Mouse (Mus musculus) MEL (cell line): Measurements from ENCODE around the gene Baiap2l1. TPM values are rescaled to one million over a fixed set of nuclear protein-coding genes. Genes with fewer than 3 reads are reported as not detected.

Source experiments
- DNase-seq: peaks from one replicate; pipeline ENCODE4 v3.0.0; 2011; ENCODE audit warnings: low read depth, low spot score
- H3K27ac ChIP-seq: 2 replicates; pipeline ENCODE4 v1.5.1; 2012; ENCODE audit warnings: low read depth, mild to moderate bottlenecking, control low read depth, low read length, moderate library complexity; ENCODE audit not compliant: control insufficient read depth
- H3K27me3 ChIP-seq, 2 experiments: fragments of 150-350 bp in 1 of 2; sonication (generic) in 1 of 2; 2 replicates each; pipeline ENCODE4 v1.6.1; 2012; ENCODE audit warnings: low read length in 2 of 2, mild to moderate bottlenecking in 2 of 2, improper control_type of control experiment in 1 of 2, moderate library complexity in 1 of 2; ENCODE audit not compliant: insufficient read depth in 2 of 2, control insufficient read depth in 1 of 2
- H3K36me3 ChIP-seq, 2 experiments: 2 replicates each; pipeline ENCODE4 v1.6.1; 2012 to 2014; ENCODE audit warnings: low read length in 2 of 2, improper control_type of control experiment in 1 of 2, inconsistent platforms in 1 of 2, mild to moderate bottlenecking in 1 of 2; ENCODE audit not compliant: insufficient read depth in 2 of 2, control insufficient read depth in 1 of 2
- H3K4me1 ChIP-seq, 2 experiments: fragments of 150-350 bp in 1 of 2; sonication (generic) in 1 of 2; 2 replicates each; pipeline ENCODE4 v1.6.1; 2012; ENCODE audit warnings: low read length in 2 of 2, improper control_type of control experiment in 1 of 2, mild to moderate bottlenecking in 1 of 2; ENCODE audit not compliant: insufficient read depth in 2 of 2, control insufficient read depth in 1 of 2
- H3K4me3 ChIP-seq, 2 experiments: fragments of 150-350 bp in 1 of 2; sonication (generic) in 1 of 2; 2 replicates each; pipeline ENCODE4 v1.5.1; 2012; ENCODE audit warnings: low read depth in 2 of 2, low read length in 2 of 2, mild to moderate bottlenecking in 2 of 2, moderate library complexity in 2 of 2, control low read depth in 1 of 2, improper control_type of control experiment in 1 of 2; ENCODE audit not compliant: control insufficient read depth in 1 of 2, insufficient read depth in 1 of 2
- H3K79me2 ChIP-seq: 2 replicates; pipeline ENCODE4 v1.6.1; 2012; ENCODE audit warnings: mild to moderate bottlenecking, low read length, moderate library complexity; ENCODE audit not compliant: control insufficient read depth, poor library complexity, insufficient read depth
- H3K9ac ChIP-seq: 2 replicates; pipeline ENCODE4 v1.6.1; 2012; ENCODE audit warnings: low read depth, mild to moderate bottlenecking, control low read depth, low read length, moderate library complexity; ENCODE audit not compliant: control insufficient read depth, poor library complexity, severe bottlenecking
- H3K9me3 ChIP-seq: fragments of 150-350 bp; sonication (generic); replicated peaks from 2 replicates; pipeline ENCODE4 v1.6.1; 2012; ENCODE audit warnings: mild to moderate bottlenecking, low read length, improper control_type of control experiment, moderate library complexity; ENCODE audit not compliant: insufficient read depth
- BHLHE40 ChIP-seq: IDR thresholded peaks from 2 replicates; pipeline ENCODE4 v1.6.1; 2012; ENCODE audit warnings: low read depth, mild to moderate bottlenecking, inconsistent platforms, low read length, improper control_type of control experiment, borderline replicate concordance
- E2F4 ChIP-seq: IDR thresholded peaks from 2 replicates; pipeline ENCODE4 v1.6.1; 2011; ENCODE audit warnings: low read depth, low read length, improper control_type of control experiment, borderline replicate concordance
- ELF1 ChIP-seq: IDR thresholded peaks from 2 replicates; pipeline ENCODE4 v1.6.1; 2014; ENCODE audit warnings: low read depth, mild to moderate bottlenecking, inconsistent platforms, low read length, improper control_type of control experiment, moderate library complexity
- EP300 ChIP-seq, 2 experiments: IDR thresholded peaks; 2 replicates each; pipeline ENCODE4 v1.6.1; 2011; ENCODE audit warnings: improper control_type of control experiment in 2 of 2, low read length in 2 of 2, low read depth in 1 of 2, mild to moderate bottlenecking in 1 of 2
- GABPA ChIP-seq: IDR thresholded peaks from 2 replicates; pipeline ENCODE4 v1.6.1; 2012; ENCODE audit warnings: low read depth, mild to moderate bottlenecking, inconsistent platforms, low read length, improper control_type of control experiment, moderate library complexity
- GATA1 ChIP-seq: IDR thresholded peaks from 2 replicates; pipeline ENCODE4 v1.6.1; 2011; ENCODE audit warnings: low read depth, low read length, improper control_type of control experiment
- HCFC1 ChIP-seq: IDR thresholded peaks from 2 replicates; pipeline ENCODE4 v1.6.1; 2012; ENCODE audit warnings: low read depth, mild to moderate bottlenecking, inconsistent platforms, low read length, improper control_type of control experiment, moderate library complexity
- JUND ChIP-seq: IDR thresholded peaks from 2 replicates; pipeline ENCODE4 v1.6.1; 2011; ENCODE audit warnings: low read depth, mild to moderate bottlenecking, improper control_type of control experiment, low read length
- KAT2A ChIP-seq: conservative IDR thresholded peaks from 2 replicates; pipeline ENCODE4 v1.6.1; 2012; ENCODE audit warnings: low read depth, low read length, improper control_type of control experiment, inconsistent platforms
- MAX ChIP-seq: IDR thresholded peaks from 2 replicates; pipeline ENCODE4 v1.6.1; 2011; ENCODE audit warnings: low read length, improper control_type of control experiment
- MXI1 ChIP-seq: IDR thresholded peaks from 2 replicates; pipeline ENCODE4 v1.6.1; 2011; ENCODE audit warnings: mild to moderate bottlenecking, low read depth, low read length, improper control_type of control experiment
- MYC ChIP-seq: IDR thresholded peaks from 2 replicates; pipeline ENCODE4 v1.6.1; 2011; ENCODE audit warnings: low read depth, mild to moderate bottlenecking, low read length, improper control_type of control experiment, moderate library complexity
- NELFE ChIP-seq: IDR thresholded peaks from 2 replicates; pipeline ENCODE4 v1.6.1; 2011; ENCODE audit warnings: low read depth, low read length, improper control_type of control experiment
- NRF1 ChIP-seq: IDR thresholded peaks from 2 replicates; pipeline ENCODE4 v1.6.1; 2014; ENCODE audit warnings: low read depth, mild to moderate bottlenecking, inconsistent platforms, low read length, improper control_type of control experiment, moderate library complexity; ENCODE audit not compliant: poor library complexity, insufficient read depth, severe bottlenecking
- POLR2A ChIP-seq, 2 experiments: IDR thresholded peaks; 2 replicates each; pipeline ENCODE4 v1.6.1; 2011 to 2012; ENCODE audit warnings: low read length in 2 of 2, mild to moderate bottlenecking in 2 of 2, control low read depth in 1 of 2, improper control_type of control experiment in 1 of 2, low read depth in 1 of 2, moderate library complexity in 1 of 2; ENCODE audit not compliant: control insufficient read depth in 1 of 2, insufficient read depth in 1 of 2, poor library complexity in 1 of 2
- POLR2AphosphoS2 ChIP-seq: IDR thresholded peaks from 2 replicates; pipeline ENCODE4 v1.6.1; 2011; ENCODE audit warnings: low read length, improper control_type of control experiment
- RCOR1 ChIP-seq: IDR thresholded peaks from 2 replicates; pipeline ENCODE4 v1.6.1; 2012; ENCODE audit warnings: low read depth, mild to moderate bottlenecking, inconsistent platforms, low read length, improper control_type of control experiment
- SIN3A ChIP-seq: IDR thresholded peaks from 2 replicates; pipeline ENCODE4 v1.6.1; 2012; ENCODE audit warnings: low read length, improper control_type of control experiment, inconsistent platforms
- TBP ChIP-seq: IDR thresholded peaks from 2 replicates; pipeline ENCODE4 v1.8.0; 2011; ENCODE audit warnings: low read depth, low read length, improper control_type of control experiment
- TCF12 ChIP-seq: IDR thresholded peaks from 2 replicates; pipeline ENCODE4 v1.6.1; 2014; ENCODE audit warnings: low read depth, mild to moderate bottlenecking, inconsistent platforms, low read length, improper control_type of control experiment, moderate library complexity
- USF2 ChIP-seq, 2 experiments: IDR thresholded peaks; 2 replicates each; pipeline ENCODE4 v1.6.1; 2011 to 2012; ENCODE audit warnings: improper control_type of control experiment in 2 of 2, low read length in 2 of 2, borderline replicate concordance in 1 of 2, inconsistent platforms in 1 of 2, low read depth in 1 of 2, mild to moderate bottlenecking in 1 of 2; ENCODE audit not compliant: insufficient read depth in 1 of 2
- ZC3H11A ChIP-seq: IDR thresholded peaks from 2 replicates; pipeline ENCODE4 v1.6.1; 2012; ENCODE audit warnings: low read depth, mild to moderate bottlenecking, inconsistent platforms, low read length, improper control_type of control experiment
- ZNF384 ChIP-seq: IDR thresholded peaks from 2 replicates; pipeline ENCODE4 v1.6.1; 2012; ENCODE audit warnings: low read depth, mild to moderate bottlenecking, inconsistent platforms, low read length, improper control_type of control experiment
- polyA plus RNA-seq, 2 experiments: library from polyadenylated mRNA; stranded (reverse) in 1 of 2; unstranded in 1 of 2; fragments of >175 nt in 1 of 2; fragments of >200 nt in 1 of 2; gene quantifications; 2 replicates each; pipeline versions ENCODE4 v1.2.1 to v1.2.4; 2012; ENCODE audit warnings: low replicate concordance in 2 of 2, low read depth in 1 of 2; ENCODE audit not compliant: insufficient read length in 2 of 2, insufficient read depth in 1 of 2, missing spikeins in 1 of 2
- total RNA-seq: library from RNA; depleted of rRNA; stranded (reverse); fragments of 300-350 nt; gene quantifications from 2 replicates; pipeline ENCODE4 v1.2.3, GENCODE M21; 2012

Gene Baiap2l1
- total and polyA plus RNA-seq, 3 experiments, result 0.06 TPM; not detected in 2

DNA sequence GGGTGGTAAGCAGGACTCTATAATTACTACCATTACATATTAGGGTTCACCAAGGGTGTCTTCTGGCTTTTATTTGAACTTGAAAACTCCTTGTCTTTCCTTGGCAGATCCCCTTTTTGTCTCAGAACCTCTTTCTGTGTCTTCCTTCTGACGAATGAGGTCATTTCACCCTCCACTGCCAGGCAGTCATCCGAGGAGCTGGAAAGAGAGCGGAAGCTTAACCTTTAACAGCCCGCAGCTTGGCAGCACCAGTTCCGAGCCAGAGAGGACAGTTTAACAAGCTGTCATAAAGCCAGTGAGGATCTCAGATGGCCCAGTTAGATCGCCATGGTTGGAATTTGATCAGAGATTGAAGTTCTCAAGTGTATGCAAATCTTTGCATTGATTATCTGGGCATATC lies 2.4 kb upstream of the Baiap2l1 start:
- Histone ChIP-seq H3K79me2 (no peaks in the 10 kb centered on the region), H3K36me3 (no peaks in the 10 kb centered on the region), H3K9ac (no peak overlapping the region), H3K4me1 (no peaks in the 10 kb centered on the region), H3K27ac (no peak overlapping the region), H3K9me3 (no peaks in the 10 kb centered on the region), H3K27me3 (no peaks in the 10 kb centered on the region), H3K4me3 (no peak overlapping the region)
- DNase-seq, result no peak
- TF ChIP-seq ZC3H11A (no peak), MXI1 (no peak), MYC (no peak), ZNF384 (no peak), E2F4 (no peak), KAT2A (no peak), NELFE (no peak), RCOR1 (no peak), TBP (no peak), NRF1 (no peak)

DNA sequence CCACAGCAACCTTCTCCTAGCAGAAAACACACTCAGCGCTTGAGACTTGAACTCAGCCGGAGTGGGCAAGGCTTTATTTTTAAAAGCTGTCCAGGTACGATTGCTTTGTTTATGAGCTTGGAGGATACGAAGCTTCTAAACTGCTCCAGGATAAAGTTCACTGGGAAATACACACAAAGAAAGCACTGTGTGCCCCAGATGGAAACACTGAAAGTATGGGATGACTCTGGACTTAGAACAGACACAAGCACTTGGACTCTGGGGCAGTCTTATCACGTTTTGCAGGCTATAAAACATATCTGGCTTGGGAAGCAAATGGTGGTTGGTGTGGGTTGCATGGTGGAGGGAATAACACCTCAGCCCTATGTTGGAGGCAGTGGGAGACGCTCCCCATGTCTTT lies 2.0 kb upstream of the Baiap2l1 start:
- no peaks in the 10 kb centered on the region for H3K27me3 ChIP-seq
- H3K4me3 ChIP-seq, result no peak overlapping the region
- no peaks in the 10 kb centered on the region for H3K79me2 ChIP-seq
- no peak for TF ChIP-seq TCF12
- TF ChIP-seq EP300 (IDR thresholded peaks at IDR 0.05; ENCODE audit: low read depth in 1 of 2, low read length in 2 of 2), result no peak
- no peak for TF ChIP-seq ZNF384
- TF ChIP-seq NRF1, result no peak
- no peak for TF ChIP-seq POLR2A (IDR thresholded peaks at IDR 0.05; ENCODE audit: control insufficient read depth in 1 of 2, insufficient read depth in 1 of 2, low read depth in 1 of 2, low read length in 2 of 2, poor library complexity in 1 of 2)
- no peak for TF ChIP-seq KAT2A
- no peak for TF ChIP-seq HCFC1
- TF ChIP-seq MYC, result no peak
- TF ChIP-seq GATA1, result no peak
- TF ChIP-seq MAX, result no peak
- TF ChIP-seq SIN3A, result no peak
- no peak for TF ChIP-seq USF2 (IDR thresholded peaks at IDR 0.05; ENCODE audit: borderline replicate concordance in 1 of 2, insufficient read depth in 1 of 2, low read depth in 1 of 2, low read length in 2 of 2)
- TF ChIP-seq POLR2AphosphoS2, result no peak
- TF ChIP-seq ELF1, result no peak
- TF ChIP-seq MXI1, result no peak
- no peak for TF ChIP-seq GABPA
- no peak for TF ChIP-seq JUND
- no peak for TF ChIP-seq TBP
- TF ChIP-seq BHLHE40, result no peak
- H3K4me1 ChIP-seq, result no peaks in the 10 kb centered on the region
- no peak overlapping the region for H3K9ac ChIP-seq
- H3K36me3 ChIP-seq, result no peaks in the 10 kb centered on the region
- no peaks in the 10 kb centered on the region for H3K9me3 ChIP-seq
- no peak for DNase-seq
- H3K27ac ChIP-seq, result no peak overlapping the region
